Mouse (Mus musculus): ENCODE results near the gene Gm10192. TPM values are rescaled to one million over a fixed set of nuclear protein-coding genes. Genes with fewer than 3 reads are reported as not detected.

Gm10192 gene
- total and polyA plus RNA-seq, 3 experiments, result not detected

- Histone ChIP-seq H3K9ac (ENCODE audit: control insufficient read depth, low read depth, low read length, poor library complexity, severe bottlenecking) (no peak overlapping the region), H3K4me1 (ENCODE audit: control insufficient read depth in 1 of 2, insufficient read depth in 2 of 2, low read length in 2 of 2) (no peaks in the 10 kb centered on the region), H3K36me3 (ENCODE audit: control insufficient read depth in 1 of 2, insufficient read depth in 2 of 2, low read length in 2 of 2) (no peaks in the 10 kb centered on the region), H3K27ac (ENCODE audit: control insufficient read depth, low read depth, low read length) (no peak overlapping the region), H3K4me3 (ENCODE audit: control insufficient read depth in 1 of 2, insufficient read depth in 1 of 2, low read depth in 2 of 2, low read length in 2 of 2) (no peak overlapping the region), H3K27me3 (ENCODE audit: control insufficient read depth in 1 of 2, insufficient read depth in 2 of 2, low read length in 2 of 2) (no peaks in the 10 kb centered on the region), H3K9me3 (replicated peaks; ENCODE audit: insufficient read depth, low read length) (no peaks in the 10 kb centered on the region), H3K79me2 (ENCODE audit: control insufficient read depth, insufficient read depth, low read length, poor library complexity) (no peaks in the 10 kb centered on the region)
- no peak for TF ChIP-seq E2F4 (IDR thresholded peaks at IDR 0.05; ENCODE audit: borderline replicate concordance, low read depth, low read length)
- TF ChIP-seq RCOR1 (IDR thresholded peaks at IDR 0.05; ENCODE audit: low read depth, low read length), result no peak
- TF ChIP-seq TCF12 (IDR thresholded peaks at IDR 0.05; ENCODE audit: low read depth, low read length), result no peak
- no peak for TF ChIP-seq ZMIZ1 (IDR thresholded peaks at IDR 0.05; ENCODE audit: low read depth, low read length)
- no peak for TF ChIP-seq MXI1 (IDR thresholded peaks at IDR 0.05; ENCODE audit: low read depth, low read length)
- no peak for DNase-seq (ENCODE audit: low read depth, low spot score)
These were observed 10.2 kb upstream of the Gm10192 start for GRCm38 (mm10) chr4:97193176-97193575.

GRCm38 (mm10) chr4:97192601-97193000 lies 9.6 kb upstream of the Gm10192 start:
- Histone ChIP-seq H3K9ac (ENCODE audit: control insufficient read depth, low read depth, low read length, poor library complexity, severe bottlenecking) (no peak overlapping the region), H3K4me1 (ENCODE audit: control insufficient read depth in 1 of 2, insufficient read depth in 2 of 2, low read length in 2 of 2) (no peaks in the 10 kb centered on the region), H3K79me2 (ENCODE audit: control insufficient read depth, insufficient read depth, low read length, poor library complexity) (no peaks in the 10 kb centered on the region), H3K27me3 (ENCODE audit: control insufficient read depth in 1 of 2, insufficient read depth in 2 of 2, low read length in 2 of 2) (no peaks in the 10 kb centered on the region), H3K9me3 (replicated peaks; ENCODE audit: insufficient read depth, low read length) (no peaks in the 10 kb centered on the region), H3K4me3 (ENCODE audit: control insufficient read depth in 1 of 2, insufficient read depth in 1 of 2, low read depth in 2 of 2, low read length in 2 of 2) (no peak overlapping the region), H3K27ac (ENCODE audit: control insufficient read depth, low read depth, low read length) (no peak overlapping the region), H3K36me3 (ENCODE audit: control insufficient read depth in 1 of 2, insufficient read depth in 2 of 2, low read length in 2 of 2) (no peaks in the 10 kb centered on the region)
- TF ChIP-seq MAZ (IDR thresholded peaks at IDR 0.05; ENCODE audit: low read depth, low read length) (no peak), SMC3 (IDR thresholded peaks at IDR 0.05; ENCODE audit: low read depth, low read length) (no peak), USF2 (IDR thresholded peaks at IDR 0.05; ENCODE audit: borderline replicate concordance in 1 of 2, insufficient read depth in 1 of 2, low read depth in 1 of 2, low read length in 2 of 2) (no peak), JUND (IDR thresholded peaks at IDR 0.05; ENCODE audit: low read depth, low read length) (no peak), RCOR1 (IDR thresholded peaks at IDR 0.05; ENCODE audit: low read depth, low read length) (no peak), ZKSCAN1 (IDR thresholded peaks at IDR 0.05; ENCODE audit: low read depth, low read length) (no peak), CHD2 (IDR thresholded peaks at IDR 0.05; ENCODE audit: low read length) (no peak), ELF1 (IDR thresholded peaks at IDR 0.05; ENCODE audit: low read depth, low read length) (no peak), ZMIZ1 (IDR thresholded peaks at IDR 0.05; ENCODE audit: low read depth, low read length) (no peak), ZC3H11A (IDR thresholded peaks at IDR 0.05; ENCODE audit: low read depth, low read length) (no peak), NRF1 (IDR thresholded peaks at IDR 0.05; ENCODE audit: insufficient read depth, low read depth, low read length, poor library complexity, severe bottlenecking) (no peak), MEF2A (IDR thresholded peaks at IDR 0.05; ENCODE audit: extremely low read depth, insufficient replicate concordance, low read depth, low read length, poor library complexity, severe bottlenecking) (no peak), ETS1 (IDR thresholded peaks at IDR 0.05; ENCODE audit: low read depth, low read length) (no peak)
- no peak for DNase-seq (ENCODE audit: low read depth, low spot score)

Data from MEL (cell line).